Mouse (Mus musculus): ENCODE results near the gene Kctd3.

DNA sequence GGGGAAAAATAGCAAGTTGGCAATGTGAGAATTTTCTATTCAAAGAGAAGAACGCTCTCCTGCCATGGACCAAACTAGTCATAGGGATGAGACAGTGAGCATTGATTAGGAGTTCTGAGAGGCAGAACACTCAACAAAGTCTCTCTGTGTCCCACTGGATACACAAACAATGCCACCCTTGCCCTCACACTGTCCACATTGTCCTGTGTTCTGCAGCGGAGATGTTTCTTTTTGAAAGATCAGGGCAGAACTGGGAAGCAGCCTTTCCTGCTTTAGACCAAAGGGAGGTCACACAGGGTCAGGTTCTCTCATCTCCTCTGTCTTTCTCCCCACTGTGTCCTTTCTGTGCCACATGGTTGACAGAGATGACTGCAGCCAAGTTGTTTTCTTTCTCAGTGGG is 7.7 kb upstream of the Kctd3 start:
- TF ChIP-seq GATA1 (IDR thresholded peaks at IDR 0.05; ENCODE audit: low read length) (no peak), TAL1 (IDR thresholded peaks at IDR 0.05; ENCODE audit: low read length) (no peak)
